Mouse (Mus musculus): ENCODE measurements at regions not wholly inside any gene's neighbourhood (a gene's known extent, or its start where the extent isn't known, plus 50 kb on each side); places are given as distances from the start of the nearest gene placed in this dataset.

DNA sequence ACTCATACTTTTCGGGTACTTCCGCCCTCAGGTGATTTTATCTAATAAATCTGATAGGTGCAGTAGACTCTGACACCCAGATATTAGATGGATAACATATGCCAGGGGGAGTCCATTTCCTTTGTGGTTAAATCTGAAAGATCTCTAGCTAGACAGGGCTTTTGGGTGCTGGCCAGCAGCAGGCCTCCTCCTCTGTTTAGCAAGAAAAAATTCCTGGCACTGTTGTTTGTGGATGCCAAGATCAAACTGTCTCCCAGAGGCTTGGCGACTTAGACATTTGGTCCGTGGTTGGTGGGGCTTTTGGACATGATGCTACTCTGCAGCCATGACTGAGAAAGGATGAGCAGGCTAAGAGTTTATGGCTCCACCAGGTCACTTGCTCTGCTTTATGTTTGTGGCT is 287.5 kb upstream of the Usp25 start:
- in situ Hi-C loops (cut with MboI, MseI): no loop called here

DNA sequence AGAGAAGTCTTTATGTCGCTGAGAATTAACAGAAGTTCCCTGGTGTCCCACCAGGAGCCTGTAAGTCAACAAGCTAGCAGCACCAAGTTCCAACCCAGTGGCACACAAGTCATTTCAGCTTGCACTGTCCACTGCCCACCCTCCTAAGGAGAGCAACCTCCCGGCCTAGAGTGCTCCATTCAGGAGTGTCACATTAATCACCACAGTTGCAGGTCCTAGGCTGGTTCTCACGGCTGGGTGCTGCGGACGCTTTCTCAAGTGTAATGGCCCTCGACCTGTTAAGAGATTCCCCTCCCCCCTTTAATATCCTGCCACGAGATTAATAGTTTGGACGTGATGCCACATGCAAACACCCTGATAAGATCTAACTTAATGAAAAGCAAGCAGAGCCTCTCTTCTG is 288.2 kb upstream of the Usp25 start:
- in situ Hi-C loops (cut with MboI, MseI): no loop called here

- in situ Hi-C loops (cut with MboI, MseI): no loop called here
These were observed 294.7 kb upstream of the Usp25 start for GRCm38 (mm10) chr16:76718809-76719208.

DNA sequence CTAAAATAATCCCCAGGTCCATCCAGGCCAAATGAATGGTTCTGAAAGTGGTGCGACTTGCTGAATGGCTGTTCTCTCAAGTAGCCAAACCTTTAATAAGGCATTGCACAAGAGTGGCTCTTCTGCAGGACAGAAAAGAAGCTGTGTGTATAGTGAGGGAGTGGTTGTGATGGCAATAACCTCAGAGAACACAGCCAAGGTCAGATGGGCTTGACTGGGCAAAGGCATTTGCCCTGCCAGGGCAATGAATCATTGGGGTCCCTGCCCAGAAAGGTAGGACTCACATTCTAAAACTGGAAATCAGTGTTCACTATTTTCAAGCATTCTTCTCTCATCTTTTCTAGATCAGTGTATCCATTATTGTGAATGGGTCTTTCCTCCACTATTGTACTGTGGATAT is 295.4 kb upstream of the Usp25 start:
- in situ Hi-C loops (cut with MboI, MseI): no loop called here

DNA sequence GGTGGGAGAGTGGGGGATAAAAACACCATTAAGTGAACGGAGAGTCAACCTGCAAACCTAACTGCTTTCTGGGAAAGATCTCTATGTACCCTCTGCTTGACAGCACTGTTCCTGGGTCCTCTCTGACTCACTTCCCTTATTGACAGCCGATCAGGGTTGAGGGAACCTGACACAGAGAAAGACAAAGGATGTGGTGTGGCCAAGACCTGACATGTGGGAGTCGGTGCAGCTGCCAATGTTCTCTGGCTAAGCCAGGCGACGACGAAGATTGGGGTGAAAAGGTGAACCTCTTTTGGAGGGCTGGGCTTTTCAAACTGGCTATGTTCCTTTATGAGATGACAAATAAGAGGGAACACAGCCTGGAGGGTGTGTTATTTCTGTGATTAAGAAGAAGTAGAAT is 318.6 kb upstream of the Usp25 start:
- in situ Hi-C loops (cut with MboI, MseI): no loop called here

DNA sequence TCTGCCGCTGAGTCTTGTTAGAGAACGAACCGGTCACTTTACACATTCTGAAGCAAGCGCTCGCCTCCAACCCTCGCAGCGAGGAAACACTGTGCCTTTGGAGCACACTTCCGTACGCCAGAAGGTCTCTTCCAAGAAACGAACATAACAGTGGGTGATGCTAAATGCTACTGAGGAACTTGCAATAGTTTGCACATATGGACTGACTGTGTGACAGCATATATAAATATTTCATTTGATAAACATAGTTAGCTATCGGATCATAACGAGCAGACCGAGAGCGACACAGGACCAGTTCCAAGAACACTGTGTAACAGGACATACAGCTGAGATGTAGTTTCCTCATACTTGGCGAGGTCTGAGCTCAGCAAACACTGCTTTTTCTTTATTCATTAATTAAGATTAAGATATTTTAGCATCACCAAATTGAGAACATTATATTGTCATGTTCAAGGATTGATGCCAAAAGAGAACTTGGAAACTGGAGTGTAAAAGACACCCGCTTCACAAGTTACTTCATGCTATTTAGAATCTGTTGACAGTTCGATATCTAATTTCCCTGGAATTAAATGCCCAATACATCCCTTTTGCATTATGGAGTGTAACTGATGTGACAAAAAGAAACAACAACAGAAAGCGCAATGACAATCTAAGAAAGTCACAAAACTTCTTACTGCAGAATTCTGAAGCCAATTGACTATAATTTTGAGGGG is 314.3 kb upstream of the Nrip1 start:
- in situ Hi-C loops (cut with MboI, MseI): no loop called here

- in situ Hi-C loops (cut with MboI, MseI): no loop called here
These were observed 311.9 kb upstream of the Nrip1 start for GRCm38 (mm10) chr16:76685562-76685961.

DNA sequence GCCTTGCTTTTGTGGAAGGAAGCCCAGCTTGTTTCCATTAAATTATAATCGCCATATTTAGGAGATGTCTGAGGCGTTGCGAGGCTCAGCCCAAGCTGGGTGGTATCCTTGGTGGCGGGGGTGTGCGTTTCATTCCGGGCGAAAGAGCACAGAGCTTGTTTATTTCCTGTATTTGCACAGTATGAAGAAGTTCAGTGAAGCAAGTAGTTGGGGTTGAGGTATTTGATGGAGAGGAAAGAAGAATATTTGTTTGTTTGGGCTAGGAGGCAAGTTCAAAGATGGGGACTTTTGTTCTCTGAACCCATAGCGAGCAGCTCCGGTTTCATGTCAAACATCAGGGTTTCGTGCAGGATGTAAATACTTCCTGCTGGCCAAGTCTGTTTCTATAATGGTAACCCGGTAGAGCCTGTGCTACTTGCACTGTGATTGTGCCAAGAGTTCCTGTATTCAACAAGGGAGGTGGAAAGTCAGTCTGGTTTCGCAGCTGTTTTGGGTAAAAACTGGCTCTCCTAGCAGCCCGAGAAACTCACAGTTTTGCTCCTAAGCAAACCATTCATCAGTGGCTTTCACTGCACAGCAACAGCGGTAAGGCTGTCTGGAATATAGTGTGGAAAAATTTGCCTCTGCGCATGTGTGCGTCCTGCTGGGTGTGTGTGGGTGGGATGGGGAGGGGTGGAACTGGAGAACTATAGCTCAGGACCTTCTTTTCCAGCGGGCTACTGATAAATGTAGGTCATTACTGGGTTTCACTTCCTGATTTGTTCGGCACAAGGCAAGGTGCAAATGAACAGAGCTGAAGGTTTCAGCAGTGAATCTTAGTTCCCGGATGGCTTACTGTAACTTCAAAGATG is 306.7 kb upstream of the Nrip1 start:
- in situ Hi-C loops (cut with MboI, MseI): no loop called here

DNA sequence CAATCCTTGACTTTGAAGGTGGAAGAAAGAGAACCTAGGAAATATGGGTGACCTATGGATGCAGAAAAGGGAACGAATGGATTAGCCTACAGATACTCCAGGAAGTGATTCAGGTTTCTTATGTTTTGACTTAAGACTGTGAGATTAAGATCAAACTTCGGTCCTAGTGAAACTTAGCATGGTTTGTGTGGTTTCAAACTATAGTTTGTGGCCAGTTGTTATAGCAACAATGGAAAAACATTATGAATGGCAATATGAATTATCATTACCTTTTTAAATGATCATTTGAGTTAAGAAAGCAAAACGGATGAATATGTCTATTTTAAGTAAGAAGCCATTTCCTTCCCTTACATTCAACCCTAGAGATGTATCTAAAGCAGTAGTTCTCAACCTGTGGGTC is 305.3 kb upstream of the Nrip1 start:
- in situ Hi-C loops (cut with MboI, MseI): no loop called here

- in situ Hi-C loops (cut with MboI, MseI): no loop called here
These were observed 296.2 kb upstream of the Nrip1 start for GRCm38 (mm10) chr16:76669795-76670194.

- in situ Hi-C loops (cut with MboI, MseI): no loop called here
These were observed 293.4 kb upstream of the Nrip1 start for GRCm38 (mm10) chr16:76667046-76667445.

GRCm38 (mm10) chr16:76655106-76655505 is 281.5 kb upstream of the Nrip1 start:
- in situ Hi-C loops (cut with MboI, MseI): no loop called here

- in situ Hi-C loops (cut with MboI, MseI): no loop called here
These were observed 270.7 kb upstream of the Nrip1 start for GRCm38 (mm10) chr16:76644281-76644680.

- in situ Hi-C loops (cut with MboI, MseI): no loop called here
These were observed 270.2 kb upstream of the Nrip1 start for GRCm38 (mm10) chr16:76643801-76644200.

GRCm38 (mm10) chr16:76635169-76635568 is 261.5 kb upstream of the Nrip1 start:
- in situ Hi-C loops (cut with MboI, MseI): no loop called here

GRCm38 (mm10) chr16:76634196-76634698 is 260.6 kb upstream of the Nrip1 start:
- in situ Hi-C loops (cut with MboI, MseI): no loop called here

DNA sequence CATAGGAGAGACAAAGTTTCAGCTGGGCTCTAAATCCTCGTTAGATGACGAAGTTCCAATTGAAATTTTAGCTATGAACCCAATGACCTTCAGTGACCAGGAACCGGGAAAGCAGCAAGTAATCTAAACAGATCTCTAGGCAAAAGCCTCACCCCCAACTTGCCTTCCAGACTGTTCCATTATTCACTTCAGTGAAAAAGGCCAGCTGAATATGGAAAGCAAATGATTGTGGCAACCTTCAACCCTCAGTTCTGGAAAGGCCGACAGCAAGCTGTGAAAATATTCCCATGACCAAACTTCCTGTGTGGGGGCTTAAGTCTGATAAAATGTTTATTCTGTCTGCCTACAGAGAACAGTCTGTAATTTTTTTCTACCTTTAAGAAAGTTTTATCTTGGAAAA is 252.5 kb upstream of the Nrip1 start:
- in situ Hi-C loops (cut with MboI, MseI): no loop called here

DNA sequence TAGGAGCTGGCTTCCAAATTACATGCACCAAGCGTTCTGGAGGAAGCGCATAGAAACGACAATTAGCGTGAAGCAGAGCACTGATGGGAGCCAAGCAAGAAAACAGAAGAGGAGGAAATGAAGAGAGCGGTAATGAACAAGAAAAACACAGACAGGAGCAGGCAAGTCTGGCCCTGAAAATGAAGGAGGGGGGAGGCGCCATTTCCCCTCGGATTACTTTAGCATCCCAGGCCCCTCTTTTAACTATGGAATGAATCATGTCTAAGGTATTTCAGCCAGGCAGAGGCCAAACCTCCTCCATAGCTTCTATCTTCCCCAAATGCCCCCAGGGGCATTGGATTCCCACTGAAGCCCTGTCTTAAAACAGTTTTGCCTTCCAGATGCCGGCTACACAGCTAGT is 248.1 kb upstream of the Nrip1 start:
- in situ Hi-C loops (cut with MboI, MseI): no loop called here

DNA sequence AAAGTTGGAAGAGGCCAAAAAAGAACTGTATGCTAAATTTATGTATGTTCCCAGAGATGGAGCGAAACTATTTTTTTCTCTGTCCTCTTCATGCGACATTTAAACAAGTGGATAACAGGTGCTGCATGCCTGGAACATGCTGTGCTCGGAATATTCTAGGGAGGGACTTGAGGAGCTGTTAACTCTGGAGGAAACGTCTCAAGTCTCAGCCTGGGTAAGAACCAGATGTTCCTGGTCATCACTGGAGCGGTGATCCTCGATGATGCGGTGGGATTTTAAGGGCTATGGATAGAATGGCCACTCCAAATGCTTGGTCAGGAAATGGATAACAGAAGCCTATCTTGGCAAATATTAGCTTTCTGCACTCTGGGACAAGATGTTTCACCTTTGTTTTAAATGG is 244.7 kb upstream of the Nrip1 start:
- in situ Hi-C loops (cut with MboI, MseI): no loop called here

DNA sequence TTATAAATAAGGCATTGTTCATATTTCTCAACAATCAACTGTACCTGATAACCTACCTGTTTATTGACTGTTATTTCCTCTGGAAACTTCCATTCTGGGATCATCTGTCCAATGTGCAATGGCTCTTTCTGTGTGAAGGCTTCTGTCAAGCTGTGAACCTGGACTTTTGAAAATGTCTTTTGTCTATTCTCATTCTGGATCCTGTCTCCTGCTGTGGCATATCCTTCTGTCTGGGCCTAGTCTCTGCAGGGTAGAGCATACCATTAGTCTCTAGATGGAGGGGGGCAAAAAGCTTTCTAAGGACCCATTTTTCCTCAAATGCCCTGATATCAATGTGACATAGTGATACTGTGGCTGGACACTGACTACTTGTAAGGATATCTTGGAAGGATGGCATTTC is 237.4 kb upstream of the Nrip1 start:
- in situ Hi-C loops (cut with MboI, MseI): no loop called here

DNA sequence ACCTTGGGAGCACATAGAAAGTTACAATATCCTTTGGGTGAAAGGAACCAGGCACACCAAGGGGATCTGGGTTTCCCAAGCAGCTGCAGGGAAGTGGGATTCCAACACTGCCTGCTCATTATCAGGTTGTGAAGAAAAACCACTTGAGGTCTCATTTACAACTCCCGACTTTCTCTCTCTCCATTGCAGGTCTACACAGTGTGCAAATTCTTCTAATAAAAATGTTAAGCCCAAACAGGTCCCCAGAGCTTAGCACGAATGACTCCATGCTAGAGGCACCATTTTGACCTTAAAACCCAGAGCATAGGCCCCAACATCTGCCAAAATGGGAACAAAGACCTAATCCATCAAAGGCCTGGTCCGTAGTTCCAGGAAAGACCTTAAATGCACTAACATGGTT is 231.3 kb upstream of the Nrip1 start:
- in situ Hi-C loops (cut with MboI, MseI): no loop called here

DNA sequence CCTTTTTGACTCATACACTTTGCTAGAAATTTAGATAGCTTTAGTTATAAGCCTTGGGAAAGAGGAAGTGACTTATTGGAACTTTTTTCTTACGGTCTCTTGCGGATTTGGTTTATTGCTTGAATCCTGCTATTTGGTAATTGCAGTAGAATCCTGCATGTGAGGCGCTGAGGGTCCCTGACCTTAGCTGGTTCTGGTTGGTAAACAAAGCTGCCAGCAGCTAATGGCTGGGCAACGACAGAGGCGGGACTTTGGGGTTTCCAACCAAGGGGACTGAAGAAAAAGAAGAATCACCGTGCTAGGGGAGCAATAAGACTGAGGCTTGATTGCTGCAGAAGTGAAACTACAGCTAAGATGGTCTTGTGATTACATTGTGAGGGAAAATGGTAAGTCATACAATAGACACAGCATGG is 230.2 kb upstream of the Nrip1 start:
- in situ Hi-C loops (cut with MboI, MseI): no loop called here

GRCm38 (mm10) chr16:76603431-76603830 is 229.8 kb upstream of the Nrip1 start:
- in situ Hi-C loops (cut with MboI, MseI): no loop called here
